Mouse (Mus musculus): Measurements from ENCODE around the gene Mpv17l. TPM values are rescaled to one million over a fixed set of nuclear protein-coding genes. Genes with fewer than 3 reads are reported as not detected.
"Not testable (repeated sequence)": the region's sequence is repeated elsewhere in the genome, so short reads cannot be mapped to it uniquely, and the experiment has no call there.

The Mpv17l gene
- polyA plus RNA-seq, 1 experiment from 2014 or later: 8.1 TPM

- not testable (repeated sequence) for ATAC-seq (replicated peaks; ENCODE audit: low FRiP score, low TSS enrichment, low read depth); H3K9me3 ChIP-seq (ENCODE audit: control insufficient read depth, low read length); H3K4me3 ChIP-seq (ENCODE audit: low read depth, low read length); H3K27ac ChIP-seq (ENCODE audit: low read depth); H3K4me2 ChIP-seq (ENCODE audit: low read length); H3K9ac ChIP-seq (ENCODE audit: low read length); H3K4me1 ChIP-seq (replicated peaks; ENCODE audit: control insufficient read depth, insufficient read depth, low read length); DNase-seq (ENCODE audit: low spot score); H3K36me3 ChIP-seq (ENCODE audit: control insufficient read depth, insufficient read depth, low read length); H3K27me3 ChIP-seq (replicated peaks; ENCODE audit: control insufficient read depth, insufficient read depth, low read length)
- whole genome bisulfite sequencing: 59% methylated on average over 1 of the region's 1 CpGs
Observed at GRCm38 (mm10) chr16:13977026-13977425, 74.1 kb downstream of the Mpv17l start.

DNA sequence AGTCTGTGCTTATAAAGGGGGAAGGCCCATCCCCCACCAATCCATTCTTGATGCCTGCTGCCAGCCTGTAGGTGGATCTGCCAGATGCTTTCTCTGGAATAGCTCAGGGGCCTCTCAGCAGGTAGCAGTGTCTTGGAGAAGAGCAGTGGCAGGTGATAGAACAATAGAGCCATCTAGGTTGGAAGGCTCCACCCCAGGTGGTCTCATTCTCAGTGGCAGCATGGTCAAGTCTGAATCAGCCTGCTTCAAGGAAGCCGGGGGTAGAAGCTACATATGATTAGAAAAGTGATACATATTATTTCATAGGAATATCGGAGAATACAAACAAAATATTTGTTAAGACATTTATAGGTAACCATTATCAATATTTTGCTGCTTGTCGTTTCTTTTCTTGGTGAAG lies 78.8 kb downstream of the Mpv17l start:
- not testable (repeated sequence) for H3K4me1 ChIP-seq (replicated peaks; ENCODE audit: control insufficient read depth, insufficient read depth, low read length); DNase-seq (ENCODE audit: low spot score); H3K4me2 ChIP-seq (ENCODE audit: low read length); H3K9ac ChIP-seq (ENCODE audit: low read length); ATAC-seq (replicated peaks; ENCODE audit: low FRiP score, low TSS enrichment, low read depth); H3K9me3 ChIP-seq (ENCODE audit: control insufficient read depth, low read length); H3K27me3 ChIP-seq (replicated peaks; ENCODE audit: control insufficient read depth, insufficient read depth, low read length); H3K36me3 ChIP-seq (ENCODE audit: control insufficient read depth, insufficient read depth, low read length); H3K4me3 ChIP-seq (ENCODE audit: low read depth, low read length); H3K27ac ChIP-seq (ENCODE audit: low read depth)
- WGBS: 86% methylated on average over 3 of the region's 3 CpGs

DNA sequence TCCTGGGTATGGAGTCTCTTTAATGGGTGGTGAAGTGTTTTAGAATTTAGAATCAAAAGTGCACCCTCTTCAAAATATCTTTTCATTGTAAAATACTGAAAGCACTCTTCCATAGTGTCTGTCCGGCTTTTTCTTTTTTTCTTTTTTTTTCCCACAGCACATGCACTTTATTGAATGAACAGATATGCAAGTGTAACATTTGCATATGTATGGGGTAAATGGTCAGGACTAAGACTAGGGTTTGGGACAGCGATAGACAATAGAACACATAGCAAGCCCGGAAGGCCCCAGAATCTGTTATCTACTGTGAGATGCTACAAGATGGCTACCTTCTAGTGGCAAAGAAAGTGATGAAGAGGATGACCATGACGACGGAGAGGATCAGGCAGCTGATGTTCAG lies 80.2 kb downstream of the Mpv17l start:
- H3K27me3 ChIP-seq (replicated peaks; ENCODE audit: control insufficient read depth, insufficient read depth, low read length): no peaks in the 10 kb centered on the region
- no peak overlapping the region for H3K27ac ChIP-seq (ENCODE audit: low read depth)
- H3K9me3 ChIP-seq (ENCODE audit: control insufficient read depth, low read length): no peaks in the 10 kb centered on the region
- peaks cover 5% of the 10 kb centered on the region; the same call in 1 of the 2 replicates for H3K4me1 ChIP-seq (replicated peaks; ENCODE audit: control insufficient read depth, insufficient read depth, low read length)
- ATAC-seq (replicated peaks; ENCODE audit: low FRiP score, low TSS enrichment, low read depth) (no peak), DNase-seq (ENCODE audit: low spot score) (no peak)
- 90% methylated on average over 5 of the region's 5 CpGs for WGBS
- no peak overlapping the region for H3K9ac ChIP-seq (ENCODE audit: low read length)
- no peaks in the 10 kb centered on the region for H3K36me3 ChIP-seq (ENCODE audit: control insufficient read depth, insufficient read depth, low read length)
- H3K4me2 ChIP-seq (ENCODE audit: low read length): no peak overlapping the region
- no peak overlapping the region for H3K4me3 ChIP-seq (ENCODE audit: low read depth, low read length)

DNA sequence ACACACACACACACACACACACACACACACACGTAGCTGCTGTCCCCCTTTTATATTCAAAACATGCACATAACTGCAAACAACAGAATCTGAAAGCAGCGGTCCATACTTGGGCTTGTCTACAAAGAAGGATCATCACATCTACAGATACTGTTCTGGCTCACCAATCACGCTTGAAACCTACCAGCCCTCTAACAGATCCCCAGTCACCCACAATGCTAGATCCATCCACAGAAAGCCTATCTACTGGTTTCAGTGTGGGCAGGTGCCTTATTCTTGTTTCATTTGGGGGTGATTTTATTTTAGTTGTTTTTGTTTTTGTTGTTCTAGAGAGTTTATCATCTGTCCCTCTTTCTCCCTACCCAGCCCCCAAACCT lies 83.2 kb downstream of the Mpv17l start:
- WGBS: 68% methylated on average over 3 of the region's 3 CpGs
- ATAC-seq (replicated peaks; ENCODE audit: low FRiP score, low TSS enrichment, low read depth): no peak
- H3K9ac ChIP-seq (ENCODE audit: low read length): no peak overlapping the region

GRCm38 (mm10) chr16:13986574-13987478 lies 83.9 kb downstream of the Mpv17l start, which contains the start of the genes 2900011O08Rik and Ifitm7:
Gene 2900011O08Rik, plus strand, starts transcription at chr16:13986604.
Gene Ifitm7, minus strand, starts transcription at chr16:13986888.
- Histone ChIP-seq H3K9me3 (ENCODE audit: control insufficient read depth, low read length) (no peaks in the 10 kb centered on the region), H3K9ac (ENCODE audit: low read length) (peak within 1 kb of the TSS; percentile 32), H3K4me2 (ENCODE audit: low read length) (peak within 1 kb of the TSS; percentile 80), H3K4me1 (replicated peaks; ENCODE audit: control insufficient read depth, insufficient read depth, low read length) (peaks cover 5% of the 10 kb centered on the region; the same call in 1 of the 2 replicates), H3K4me3 (ENCODE audit: low read depth, low read length) (peak within 1 kb of the TSS; percentile 38), H3K36me3 (ENCODE audit: control insufficient read depth, insufficient read depth, low read length) (no peaks in the 10 kb centered on the region), H3K27ac (ENCODE audit: low read depth) (no peak within 1 kb of the TSS), H3K27me3 (replicated peaks; ENCODE audit: control insufficient read depth, insufficient read depth, low read length) (no peaks in the 10 kb centered on the region)
- ATAC-seq (replicated peaks; ENCODE audit: low FRiP score, low TSS enrichment, low read depth) (peak; percentile 32), DNase-seq (ENCODE audit: low spot score) (peak; percentile 67)
- WGBS: 1% methylated on average over 31 of the region's 31 CpGs

More for the DNA sequence above, 83.2 kb downstream of the Mpv17l start:
- DNase-seq (ENCODE audit: low spot score): no peak
- Histone ChIP-seq H3K27me3 (replicated peaks; ENCODE audit: control insufficient read depth, insufficient read depth, low read length) (no peaks in the 10 kb centered on the region), H3K9me3 (ENCODE audit: control insufficient read depth, low read length) (no peaks in the 10 kb centered on the region), H3K4me3 (ENCODE audit: low read depth, low read length) (peak overlapping the region; percentile 38; the same call in 1 of the 2 replicates), H3K36me3 (ENCODE audit: control insufficient read depth, insufficient read depth, low read length) (no peaks in the 10 kb centered on the region), H3K4me1 (replicated peaks; ENCODE audit: control insufficient read depth, insufficient read depth, low read length) (peaks cover 5% of the 10 kb centered on the region; the same call in 1 of the 2 replicates), H3K27ac (ENCODE audit: low read depth) (no peak overlapping the region), H3K4me2 (ENCODE audit: low read length) (peak overlapping the region; percentile 80)

GRCm38 (mm10) chr16:13992518-13993248 lies 89.7 kb downstream of the Mpv17l start:
- DNase-seq (ENCODE audit: low spot score) (no peak), ATAC-seq (replicated peaks; ENCODE audit: low FRiP score, low TSS enrichment, low read depth) (no peak)
- Histone ChIP-seq H3K4me1 (replicated peaks; ENCODE audit: control insufficient read depth, insufficient read depth, low read length) (no peaks in the 10 kb centered on the region), H3K27ac (ENCODE audit: low read depth) (no peak overlapping the region), H3K4me3 (ENCODE audit: low read depth, low read length) (no peak overlapping the region), H3K9me3 (ENCODE audit: control insufficient read depth, low read length) (no peaks in the 10 kb centered on the region), H3K4me2 (ENCODE audit: low read length) (no peak overlapping the region), H3K27me3 (replicated peaks; ENCODE audit: control insufficient read depth, insufficient read depth, low read length) (no peaks in the 10 kb centered on the region), H3K9ac (ENCODE audit: low read length) (no peak overlapping the region), H3K36me3 (ENCODE audit: control insufficient read depth, insufficient read depth, low read length) (no peaks in the 10 kb centered on the region)
- 68% methylated on average over 11 of the region's 11 CpGs for WGBS

GRCm38 (mm10) chr16:13994076-13994475 lies 91.1 kb downstream of the Mpv17l start:
- Histone ChIP-seq H3K27me3 (replicated peaks; ENCODE audit: control insufficient read depth, insufficient read depth, low read length) (no peaks in the 10 kb centered on the region), H3K9me3 (ENCODE audit: control insufficient read depth, low read length) (no peaks in the 10 kb centered on the region), H3K4me1 (replicated peaks; ENCODE audit: control insufficient read depth, insufficient read depth, low read length) (no peaks in the 10 kb centered on the region), H3K9ac (ENCODE audit: low read length) (no peak overlapping the region), H3K4me2 (ENCODE audit: low read length) (no peak overlapping the region), H3K36me3 (ENCODE audit: control insufficient read depth, insufficient read depth, low read length) (no peaks in the 10 kb centered on the region), H3K27ac (ENCODE audit: low read depth) (no peak overlapping the region), H3K4me3 (ENCODE audit: low read depth, low read length) (no peak overlapping the region)
- ATAC-seq (replicated peaks; ENCODE audit: low FRiP score, low TSS enrichment, low read depth) (no peak), DNase-seq (ENCODE audit: low spot score) (no peak)
- 74% methylated on average over 1 of the region's 1 CpGs for WGBS

GRCm38 (mm10) chr16:13994502-13994901 lies 91.5 kb downstream of the Mpv17l start:
- H3K9ac ChIP-seq (ENCODE audit: low read length): no peak overlapping the region
- H3K36me3 ChIP-seq (ENCODE audit: control insufficient read depth, insufficient read depth, low read length): no peaks in the 10 kb centered on the region
- no peaks in the 10 kb centered on the region for H3K27me3 ChIP-seq (replicated peaks; ENCODE audit: control insufficient read depth, insufficient read depth, low read length)
- H3K4me1 ChIP-seq (replicated peaks; ENCODE audit: control insufficient read depth, insufficient read depth, low read length): no peaks in the 10 kb centered on the region
- no peaks in the 10 kb centered on the region for H3K9me3 ChIP-seq (ENCODE audit: control insufficient read depth, low read length)
- no peak overlapping the region for H3K4me3 ChIP-seq (ENCODE audit: low read depth, low read length)
- H3K27ac ChIP-seq (ENCODE audit: low read depth): no peak overlapping the region
- H3K4me2 ChIP-seq (ENCODE audit: low read length): no peak overlapping the region
- DNase-seq (ENCODE audit: low spot score) (no peak), ATAC-seq (replicated peaks; ENCODE audit: low FRiP score, low TSS enrichment, low read depth) (no peak)
- 79% methylated on average over 1 of the region's 1 CpGs for WGBS
